Mouse (Mus musculus): ENCODE measurements around the gene Cldnd1.

GRCm38 (mm10) chr16:58746715-58747114, 19.0 kb downstream of the Cldnd1 start:
- no peak for TF ChIP-seq CTCF (IDR thresholded peaks at IDR 0.05; ENCODE audit: low read depth)
- no peak for TF ChIP-seq EP300 (IDR thresholded peaks at IDR 0.05; ENCODE audit: low read depth)

All from heart, postnatal 0 days (tissue).